Mouse (Mus musculus): ENCODE measurements around the gene Cmtm5.

GRCm38 (mm10) chr14:54981934-54982333, 45.9 kb downstream of the Cmtm5 start:
- TF ChIP-seq CTCF (IDR thresholded peaks at IDR 0.05; ENCODE audit: low read depth), result no peak
- TF ChIP-seq EP300 (IDR thresholded peaks at IDR 0.05; ENCODE audit: low read depth), result no peak
